Mouse (Mus musculus) liver, postnatal 0 days (tissue): Measurements from ENCODE around the gene Tef.

ENCODE experiments used
- CTCF ChIP-seq: sonication (generic); IDR thresholded peaks from 2 replicates; pipeline ENCODE4 v1.5.1; 2016; ENCODE audit warnings: antibody characterized with exemption, low read depth
- EP300 ChIP-seq: IDR thresholded peaks from 2 replicates; pipeline ENCODE4 v1.6.1; 2016; ENCODE audit warnings: antibody characterized with exemption, low read depth, mild to moderate bottlenecking

GRCm38 (mm10) chr15:81869985-81870384, 67.8 kb downstream of the Tef start:
- no peak for TF ChIP-seq CTCF
- TF ChIP-seq EP300: no peak
